Mouse (Mus musculus) ES-E14 (cell line): Measurements from ENCODE around the gene Lrrc73. TPM values are rescaled to one million over a fixed set of nuclear protein-coding genes. Genes with fewer than 3 reads are reported as not detected.

ENCODE experiments used
- DNase-seq: peaks from one replicate; pipeline ENCODE4 v3.0.0-alpha.2; 2013; ENCODE audit warnings: low read depth, low spot score
- H3K27ac ChIP-seq: 2 replicates; pipeline ENCODE4 v1.5.1; 2012; ENCODE audit warnings: low read depth, mild to moderate bottlenecking, low read length, moderate library complexity, mixed read lengths; ENCODE audit not compliant: poor library complexity, insufficient read depth, severe bottlenecking
- H3K36me3 ChIP-seq: 2 replicates; pipeline ENCODE4 v1.6.1; 2012; ENCODE audit warnings: mild to moderate bottlenecking, low read length, moderate library complexity, mixed read lengths; ENCODE audit not compliant: control insufficient read depth, poor library complexity, insufficient read depth, severe bottlenecking
- H3K4me1 ChIP-seq, 2 experiments: fragments of 150-350 bp in 1 of 2; sonication (generic) in 1 of 2; 2 replicates each; pipeline ENCODE4 v1.6.1; 2012; ENCODE audit warnings: low read length in 2 of 2, mild to moderate bottlenecking in 1 of 2, mixed read lengths in 1 of 2; ENCODE audit not compliant: control insufficient read depth in 2 of 2, insufficient read depth in 2 of 2, poor library complexity in 1 of 2
- H3K4me3 ChIP-seq, 2 experiments: fragments of 150-350 bp in 1 of 2; sonication (generic) in 1 of 2; 2 replicates each; pipeline ENCODE4 v1.5.1; 2012; ENCODE audit warnings: low read length in 2 of 2, low read depth in 1 of 2, mild to moderate bottlenecking in 1 of 2, mixed read lengths in 1 of 2; ENCODE audit not compliant: insufficient read depth in 1 of 2, poor library complexity in 1 of 2, severe bottlenecking in 1 of 2
- H3K9ac ChIP-seq: 2 replicates; pipeline ENCODE4 v1.6.1; 2012; ENCODE audit warnings: low read depth, mild to moderate bottlenecking, low read length, mixed read lengths; ENCODE audit not compliant: poor library complexity, insufficient read depth, severe bottlenecking
- H3K9me3 ChIP-seq: fragments of 150-350 bp; sonication (generic); 2 replicates; pipeline ENCODE4 v1.6.1; 2012; ENCODE audit warnings: low read depth, mild to moderate bottlenecking, low read length; ENCODE audit not compliant: control insufficient read depth, insufficient read depth
- CHD2 ChIP-seq: IDR thresholded peaks from 2 replicates; pipeline ENCODE4 v1.6.1; 2014; ENCODE audit warnings: mild to moderate bottlenecking, low read depth, low read length, inconsistent platforms
- HCFC1 ChIP-seq: IDR thresholded peaks from 2 replicates; pipeline ENCODE4 v1.6.1; 2012; ENCODE audit warnings: low read length, inconsistent platforms, borderline replicate concordance; ENCODE audit not compliant: insufficient read depth
- MAFK ChIP-seq: IDR thresholded peaks from 2 replicates; pipeline ENCODE4 v1.6.1; 2014; ENCODE audit warnings: mild to moderate bottlenecking, low read depth, low read length, inconsistent platforms; ENCODE audit not compliant: insufficient read depth
- ZC3H11A ChIP-seq: IDR thresholded peaks from 2 replicates; pipeline ENCODE4 v1.6.1; 2012; ENCODE audit warnings: low read depth, mild to moderate bottlenecking, inconsistent platforms, low read length, borderline replicate concordance
- ZNF384 ChIP-seq: IDR thresholded peaks from 2 replicates; pipeline ENCODE4 v1.6.1; 2012; ENCODE audit warnings: low read depth, low read length, inconsistent platforms
- in situ Hi-C, 2 experiments: fragments of 600-800 bp; cut with MboI; formaldehyde crosslinking; loops; one replicate each; pipeline ENCODE4 v1.15.1; 2025; ENCODE audit warnings: low sequenced_read_pairs in 2 of 2, inconsistent platforms in 1 of 2; ENCODE audit not compliant: unreplicated experiment in 2 of 2
- total RNA-seq: library from RNA; depleted of rRNA; stranded (reverse); fragments of 300-350 nt; gene quantifications from 2 replicates; pipeline ENCODE4 v1.2.3, GENCODE M21; 2012

Lrrc73 gene
- total RNA-seq, 1 experiment, result 1.3 TPM

- Histone ChIP-seq H3K36me3 (peaks cover 78% of the 10 kb centered on the region), H3K9me3 (no peaks in the 10 kb centered on the region), H3K9ac (no peak overlapping the region), H3K4me1 (peaks cover 0 to 8% of the 10 kb centered on the region in 2 experiments; a peak in 1 of 4 replicates), H3K4me3 (no peak overlapping the region), H3K27ac (no peak overlapping the region)
- in situ Hi-C loops, result no loop called here
- TF ChIP-seq ZNF384, result no peak
- TF ChIP-seq MAFK, result no peak
- TF ChIP-seq HCFC1, result no peak
- no peak for TF ChIP-seq CHD2
- TF ChIP-seq ZC3H11A, result no peak
- DNase-seq, result no peak
Observed at GRCm38 (mm10) chr17:46242274-46242673, 11.1 kb upstream of the Lrrc73 start.

- H3K9me3 ChIP-seq, result no peaks in the 10 kb centered on the region
- no peak for DNase-seq
- no peak overlapping the region for H3K27ac ChIP-seq
- no peak overlapping the region for H3K4me3 ChIP-seq
- no peak overlapping the region for H3K9ac ChIP-seq
- no peak for TF ChIP-seq ZC3H11A
- TF ChIP-seq MAFK, result no peak
- TF ChIP-seq HCFC1, result no peak
- TF ChIP-seq CHD2, result no peak
- TF ChIP-seq ZNF384, result no peak
- peaks cover 75% of the 10 kb centered on the region for H3K36me3 ChIP-seq
- in situ Hi-C loops, result no loop called here
- peaks cover 0 to 8% of the 10 kb centered on the region in 2 experiments; a peak in 1 of 4 replicates for H3K4me1 ChIP-seq
Observed at GRCm38 (mm10) chr17:46242993-46243392, 10.3 kb upstream of the Lrrc73 start.

GRCm38 (mm10) chr17:46243624-46244023 lies 9.7 kb upstream of the Lrrc73 start:
- no peak for DNase-seq
- H3K9ac ChIP-seq, result no peak overlapping the region
- H3K9me3 ChIP-seq, result no peaks in the 10 kb centered on the region
- H3K4me1 ChIP-seq, result peaks cover 0 to 8% of the 10 kb centered on the region in 2 experiments; a peak in 1 of 4 replicates
- H3K36me3 ChIP-seq, result peaks cover 70% of the 10 kb centered on the region
- H3K4me3 ChIP-seq, result no peak overlapping the region
- H3K27ac ChIP-seq, result no peak overlapping the region
- TF ChIP-seq HCFC1 (no peak), MAFK (no peak), CHD2 (no peak), ZNF384 (no peak), ZC3H11A (no peak)
- in situ Hi-C loops, result no loop called here

- Histone ChIP-seq H3K27ac (no peak overlapping the region), H3K9ac (no peak overlapping the region), H3K9me3 (no peaks in the 10 kb centered on the region), H3K4me1 (peaks cover 0 to 14% of the 10 kb centered on the region in 2 experiments; a peak in 1 of 4 replicates), H3K36me3 (peaks cover 66% of the 10 kb centered on the region), H3K4me3 (no peak overlapping the region)
- TF ChIP-seq CHD2 (no peak), MAFK (no peak), HCFC1 (no peak), ZC3H11A (no peak), ZNF384 (no peak)
- in situ Hi-C loops, result no loop called here
- DNase-seq, result no peak
Observed at GRCm38 (mm10) chr17:46244579-46244978, 8.8 kb upstream of the Lrrc73 start.
